Mouse (Mus musculus) intestine, embryonic 16.5 days (tissue): ENCODE measurements around the gene C5ar1. TPM values are rescaled to one million over a fixed set of nuclear protein-coding genes. Genes with fewer than 3 reads are reported as not detected.
"Not testable (repeated sequence)": the region's sequence is repeated elsewhere in the genome, so short reads cannot be mapped to it uniquely, and the experiment has no call there.

Experiments
- ATAC-seq: fragments of 200-750 bp; cut with Nextera tagmentation; 2 replicates; pipeline ENCODE4 v1.8.0; 2017; ENCODE audit warnings: moderate TSS enrichment, moderate library complexity
- H3K27ac ChIP-seq: fragments of 300-500 bp; sonication (generic); 2 replicates; pipeline ENCODE4 v1.5.1; 2014; ENCODE audit warnings: mild to moderate bottlenecking, low read length
- H3K27me3 ChIP-seq: fragments of 300-500 bp; sonication (generic); replicated peaks from 2 replicates; pipeline ENCODE4 v1.6.1; 2014; ENCODE audit warnings: low read length, control low read depth, mixed read lengths; ENCODE audit not compliant: control insufficient read depth, insufficient read depth
- H3K36me3 ChIP-seq: fragments of 300-500 bp; sonication (generic); 2 replicates; pipeline ENCODE4 v1.6.1; 2014; ENCODE audit warnings: low read length, control low read depth; ENCODE audit not compliant: control insufficient read depth, insufficient read depth
- H3K4me1 ChIP-seq: fragments of 300-500 bp; sonication (generic); 2 replicates; pipeline ENCODE4 v1.6.1; 2014; ENCODE audit warnings: low read length, control low read depth, mixed read lengths; ENCODE audit not compliant: control insufficient read depth, insufficient read depth
- H3K4me2 ChIP-seq: fragments of 300-500 bp; sonication (generic); 2 replicates; pipeline ENCODE4 v1.6.1; 2014; ENCODE audit warnings: low read depth, low read length, control low read depth
- H3K4me3 ChIP-seq: fragments of 300-500 bp; sonication (generic); 2 replicates; pipeline ENCODE4 v1.5.1; 2014; ENCODE audit warnings: mild to moderate bottlenecking, low read length
- H3K9ac ChIP-seq: fragments of 300-500 bp; sonication (generic); 2 replicates; pipeline ENCODE4 v1.6.1; 2014; ENCODE audit warnings: low read depth, low read length
- H3K9me3 ChIP-seq: fragments of 300-500 bp; sonication (generic); 2 replicates; pipeline ENCODE4 v1.6.1; 2016; ENCODE audit warnings: low read length, control low read depth; ENCODE audit not compliant: control insufficient read depth
- WGBS: fragments of 180-500 bp; shearing (Covaris S2); extraction: QIAGEN DNeasy Blood & Tissue Kit; methylation state at CpG from one replicate; pipeline ENCODE4 v1.1.7; 2014; 5-methylcytosine and 5-hydroxymethylcytosine counted together
- polyA plus RNA-seq: library from polyadenylated mRNA; unstranded; fragments of >200 nt; fragmentation: Nextera tagmentation; extraction: Ambion mirVana; gene quantifications from 2 replicates; pipeline ENCODE4 v1.2.1, GENCODE M21; 2015

Gene C5ar1
- polyA plus RNA-seq, 1 experiment from 2014 or later, result 1.9 TPM

GRCm38 (mm10) chr7:16282334-16282733, 23.0 kb upstream of the C5ar1 start:
- no peak for ATAC-seq
- Histone ChIP-seq H3K27ac (no peak overlapping the region), H3K9me3 (no peaks in the 10 kb centered on the region), H3K36me3 (peaks cover 23% of the 10 kb centered on the region), H3K27me3 (no peaks in the 10 kb centered on the region), H3K9ac (no peak overlapping the region), H3K4me3 (no peak overlapping the region), H3K4me2 (no peak overlapping the region), H3K4me1 (peaks cover 8% of the 10 kb centered on the region)
- WGBS, result 90% methylated on average over 13 of the region's 13 CpGs

GRCm38 (mm10) chr7:16280721-16281120, 21.4 kb upstream of the C5ar1 start:
- Histone ChIP-seq H3K27ac (no peak overlapping the region), H3K9ac (no peak overlapping the region), H3K27me3 (no peaks in the 10 kb centered on the region), H3K4me2 (no peak overlapping the region), H3K4me3 (no peak overlapping the region), H3K9me3 (no peaks in the 10 kb centered on the region), H3K36me3 (peaks cover 23% of the 10 kb centered on the region), H3K4me1 (peaks cover 13% of the 10 kb centered on the region)
- no peak for ATAC-seq
- 89% methylated on average over 11 of the region's 11 CpGs for WGBS

- Histone ChIP-seq H3K4me3 (peak overlapping the region; percentile 80), H3K9ac (peak overlapping the region; percentile 86; the same call in 1 of the 2 replicates), H3K9me3 (no peaks in the 10 kb centered on the region), H3K27me3 (no peaks in the 10 kb centered on the region), H3K4me1 (peaks cover 32% of the 10 kb centered on the region), H3K4me2 (peak overlapping the region; percentile 91), H3K27ac (peak overlapping the region; percentile 97; the same call in 1 of the 2 replicates), H3K36me3 (peaks cover 4% of the 10 kb centered on the region; the same call in 1 of the 2 replicates)
- ATAC-seq, result no peak
- 77% methylated on average over 10 of the region's 10 CpGs for WGBS
Measured at GRCm38 (mm10) chr7:16274922-16275890, 15.9 kb upstream of the C5ar1 start.

GRCm38 (mm10) chr7:16273766-16274140, 14.4 kb upstream of the C5ar1 start:
- no peaks in the 10 kb centered on the region for H3K9me3 ChIP-seq
- under 1% methylated on average over 18 of the region's 18 CpGs for WGBS
- H3K4me1 ChIP-seq, result peaks cover 32% of the 10 kb centered on the region
- no peaks in the 10 kb centered on the region for H3K36me3 ChIP-seq
- ATAC-seq, result peak; percentile 87
- H3K4me3 ChIP-seq, result peak overlapping the region; percentile 80
- peak overlapping the region; percentile 86 for H3K9ac ChIP-seq
- peak overlapping the region; percentile 91 for H3K4me2 ChIP-seq
- H3K27ac ChIP-seq, result peak overlapping the region; percentile 97
- no peaks in the 10 kb centered on the region for H3K27me3 ChIP-seq

- H3K9me3 ChIP-seq, result no peaks in the 10 kb centered on the region
- 1% methylated on average over 41 of the region's 49 CpGs for WGBS
- no peaks in the 10 kb centered on the region for H3K36me3 ChIP-seq
- H3K4me3 ChIP-seq, result peak within 1 kb of the TSS; percentile 80
- H3K27me3 ChIP-seq, result no peaks in the 10 kb centered on the region
- H3K27ac ChIP-seq, result peak within 1 kb of the TSS; percentile 97
- ATAC-seq, result peak; percentile 78
- H3K9ac ChIP-seq, result peak within 1 kb of the TSS; percentile 86
- peak within 1 kb of the TSS; percentile 91 for H3K4me2 ChIP-seq
- peaks cover 32% of the 10 kb centered on the region for H3K4me1 ChIP-seq
Measured at GRCm38 (mm10) chr7:16273081-16273765, 13.9 kb upstream of the C5ar1 start, which contains the start of gene Inafm1. Gene Inafm1 (minus strand): TSS chr7:16273617.

GRCm38 (mm10) chr7:16272681-16273080, 13.3 kb upstream of the C5ar1 start:
- Histone ChIP-seq H3K27ac (peak overlapping the region; percentile 97), H3K9me3 (no peaks in the 10 kb centered on the region), H3K4me1 (peaks cover 32% of the 10 kb centered on the region), H3K27me3 (no peaks in the 10 kb centered on the region), H3K4me3 (peak overlapping the region; percentile 80), H3K9ac (peak overlapping the region; percentile 86), H3K4me2 (peak overlapping the region; percentile 91), H3K36me3 (no peaks in the 10 kb centered on the region)
- peak; percentile 82 for ATAC-seq
- WGBS, result 0% methylated on average over 45 of the region's 46 CpGs

GRCm38 (mm10) chr7:16271139-16271538, 11.8 kb upstream of the C5ar1 start:
- no peak overlapping the region for H3K27ac ChIP-seq
- H3K4me1 ChIP-seq, result peaks cover 29% of the 10 kb centered on the region
- H3K9ac ChIP-seq, result no peak overlapping the region
- H3K4me2 ChIP-seq, result no peak overlapping the region
- no peak for ATAC-seq
- no peak overlapping the region for H3K4me3 ChIP-seq
- WGBS, result 70% methylated on average over 1 of the region's 1 CpGs
- H3K27me3 ChIP-seq, result no peaks in the 10 kb centered on the region
- H3K36me3 ChIP-seq, result no peaks in the 10 kb centered on the region
- no peaks in the 10 kb centered on the region for H3K9me3 ChIP-seq

- H3K4me1 ChIP-seq, H3K36me3 ChIP-seq, H3K9me3 ChIP-seq, H3K27ac ChIP-seq, H3K27me3 ChIP-seq, H3K4me2 ChIP-seq, H3K9ac ChIP-seq, H3K4me3 ChIP-seq: not testable (repeated sequence)
- ATAC-seq, result 0 out of 2 replicates have a peak, but pooled peaks have one; percentile 21
- WGBS, result 70% methylated on average over 7 of the region's 7 CpGs
Measured at GRCm38 (mm10) chr7:16266593-16266992, 7.3 kb upstream of the C5ar1 start.

- H3K4me2 ChIP-seq, result no peak overlapping the region
- H3K4me1 ChIP-seq, result no peaks in the 10 kb centered on the region
- H3K36me3 ChIP-seq, result no peaks in the 10 kb centered on the region
- 0 out of 2 replicates have a peak, but pooled peaks cover 5% of the 10 kb centered on the region for H3K9me3 ChIP-seq
- H3K4me3 ChIP-seq, result no peak overlapping the region
- ATAC-seq, result no peak
- no peaks in the 10 kb centered on the region for H3K27me3 ChIP-seq
- no peak overlapping the region for H3K27ac ChIP-seq
- WGBS, result 88% methylated on average over 11 of the region's 11 CpGs
- H3K9ac ChIP-seq, result no peak overlapping the region
Measured at GRCm38 (mm10) chr7:16265856-16266255, 6.5 kb upstream of the C5ar1 start.
